Mouse (Mus musculus) stomach, embryonic 15.5 days (tissue): ENCODE data around the gene R3hcc1l. TPM values are rescaled to one million over a fixed set of nuclear protein-coding genes. Genes with fewer than 3 reads are reported as not detected.

Experiments
- ATAC-seq: fragments of 200-750 bp; cut with Nextera tagmentation; 2 replicates; pipeline ENCODE4 v1.8.0; 2017; ENCODE audit warnings: low read depth, moderate number of reproducible peaks, moderate TSS enrichment; ENCODE audit not compliant: insufficient read depth, low FRiP score
- H3K27ac ChIP-seq: fragments of 300-500 bp; sonication (generic); 2 replicates; pipeline ENCODE4 v1.5.1; 2015; ENCODE audit warnings: mild to moderate bottlenecking, inconsistent platforms
- H3K27me3 ChIP-seq: fragments of 300-500 bp; sonication (generic); replicated peaks from 2 replicates; pipeline ENCODE4 v1.6.1; 2015; ENCODE audit warnings: inconsistent platforms
- H3K36me3 ChIP-seq: fragments of 300-500 bp; sonication (generic); 2 replicates; pipeline ENCODE4 v1.6.1; 2015; ENCODE audit warnings: inconsistent platforms
- H3K4me1 ChIP-seq: fragments of 300-500 bp; sonication (generic); 2 replicates; pipeline ENCODE4 v1.6.1; 2015; ENCODE audit warnings: inconsistent platforms
- H3K4me2 ChIP-seq: fragments of 300-500 bp; sonication (generic); 2 replicates; pipeline ENCODE4 v1.6.1; 2015; ENCODE audit warnings: mild to moderate bottlenecking, inconsistent platforms
- H3K4me3 ChIP-seq: fragments of 300-500 bp; sonication (generic); replicated peaks from 2 replicates; pipeline ENCODE4 v1.5.1; 2015; ENCODE audit warnings: inconsistent platforms
- H3K9ac ChIP-seq: fragments of 300-500 bp; sonication (generic); 2 replicates; pipeline ENCODE4 v1.6.1; 2015; ENCODE audit warnings: inconsistent platforms
- H3K9me3 ChIP-seq: fragments of 300-500 bp; sonication (generic); 2 replicates; pipeline ENCODE4 v1.6.1; 2016; ENCODE audit warnings: inconsistent platforms
- WGBS: fragments of 180-500 bp; shearing (Covaris S2); methylation state at CpG from one replicate; pipeline ENCODE4 v1.1.7; 2015; 5-methylcytosine and 5-hydroxymethylcytosine counted together
- polyA plus RNA-seq: library from polyadenylated mRNA; unstranded; fragments of >200 nt; fragmentation: Nextera tagmentation; extraction: Ambion mirVana; gene quantifications from 2 replicates; pipeline ENCODE4 v1.2.1, GENCODE M21; 2015

The R3hcc1l gene
- polyA plus RNA-seq, 1 experiment from 2014 or later, result 21.7 TPM

- H3K4me3 ChIP-seq, result no peak overlapping the region
- no peak overlapping the region for H3K27ac ChIP-seq
- WGBS, result 98% methylated on average over 1 of the region's 1 CpGs
- H3K4me1 ChIP-seq, result no peaks in the 10 kb centered on the region
- H3K9me3 ChIP-seq, result no peaks in the 10 kb centered on the region
- H3K27me3 ChIP-seq, result no peaks in the 10 kb centered on the region
- no peak overlapping the region for H3K4me2 ChIP-seq
- ATAC-seq, result no peak
- no peak overlapping the region for H3K9ac ChIP-seq
- H3K36me3 ChIP-seq, result 0 out of 2 replicates have a peak, but pooled peaks cover 3% of the 10 kb centered on the region
These were observed 43.4 kb downstream of the R3hcc1l start for GRCm38 (mm10) chr19:42561991-42562390.

- no peak overlapping the region for H3K9ac ChIP-seq
- no peak for ATAC-seq
- WGBS, result 93% methylated on average over 3 of the region's 3 CpGs
- no peaks in the 10 kb centered on the region for H3K27me3 ChIP-seq
- no peak overlapping the region for H3K4me3 ChIP-seq
- no peak overlapping the region for H3K4me2 ChIP-seq
- H3K4me1 ChIP-seq, result no peaks in the 10 kb centered on the region
- H3K36me3 ChIP-seq, result 0 out of 2 replicates have a peak, but pooled peaks cover 3% of the 10 kb centered on the region
- H3K27ac ChIP-seq, result no peak overlapping the region
- no peaks in the 10 kb centered on the region for H3K9me3 ChIP-seq
These were observed 44.4 kb downstream of the R3hcc1l start for GRCm38 (mm10) chr19:42562981-42563380.

- no peak for ATAC-seq
- WGBS, result 84% methylated on average over 3 of the region's 3 CpGs
- Histone ChIP-seq H3K27ac (no peak overlapping the region), H3K27me3 (no peaks in the 10 kb centered on the region), H3K9me3 (no peaks in the 10 kb centered on the region), H3K4me2 (no peak overlapping the region), H3K4me1 (no peaks in the 10 kb centered on the region), H3K4me3 (no peak overlapping the region), H3K36me3 (0 out of 2 replicates have a peak, but pooled peaks cover 3% of the 10 kb centered on the region), H3K9ac (no peak overlapping the region)
These were observed 45.2 kb downstream of the R3hcc1l start for GRCm38 (mm10) chr19:42563726-42564270.

GRCm38 (mm10) chr19:42566283-42567019 lies 47.9 kb downstream of the R3hcc1l start:
- Histone ChIP-seq H3K4me2 (no peak overlapping the region), H3K36me3 (0 out of 2 replicates have a peak, but pooled peaks cover 3% of the 10 kb centered on the region), H3K4me1 (no peaks in the 10 kb centered on the region), H3K4me3 (no peak overlapping the region), H3K27ac (no peak overlapping the region), H3K27me3 (no peaks in the 10 kb centered on the region), H3K9ac (no peak overlapping the region), H3K9me3 (no peaks in the 10 kb centered on the region)
- no peak for ATAC-seq
- WGBS, result 89% methylated on average over 4 of the region's 4 CpGs

- ATAC-seq, result no peak
- Histone ChIP-seq H3K27ac (no peak overlapping the region), H3K9me3 (no peaks in the 10 kb centered on the region), H3K4me2 (no peak overlapping the region), H3K4me1 (no peaks in the 10 kb centered on the region), H3K9ac (no peak overlapping the region), H3K36me3 (0 out of 2 replicates have a peak, but pooled peaks cover 3% of the 10 kb centered on the region), H3K4me3 (no peak overlapping the region), H3K27me3 (no peaks in the 10 kb centered on the region)
These were observed 48.5 kb downstream of the R3hcc1l start for GRCm38 (mm10) chr19:42567020-42567419.

- H3K9ac ChIP-seq, result no peak overlapping the region
- H3K9me3 ChIP-seq, result no peaks in the 10 kb centered on the region
- no peak overlapping the region for H3K4me2 ChIP-seq
- ATAC-seq, result no peak
- no peak overlapping the region for H3K4me3 ChIP-seq
- 69% methylated on average over 2 of the region's 2 CpGs for WGBS
- no peak overlapping the region for H3K27ac ChIP-seq
- H3K36me3 ChIP-seq, result no peaks in the 10 kb centered on the region
- no peaks in the 10 kb centered on the region for H3K4me1 ChIP-seq
- H3K27me3 ChIP-seq, result no peaks in the 10 kb centered on the region
These were observed 50.5 kb downstream of the R3hcc1l start for GRCm38 (mm10) chr19:42569076-42569475.

- 81% methylated on average over 4 of the region's 4 CpGs for WGBS
These were observed 52.7 kb downstream of the R3hcc1l start for GRCm38 (mm10) chr19:42571291-42571690.

GRCm38 (mm10) chr19:42575317-42575716 lies 56.8 kb downstream of the R3hcc1l start:
- Histone ChIP-seq H3K9me3 (no peaks in the 10 kb centered on the region), H3K4me1 (no peaks in the 10 kb centered on the region), H3K36me3 (no peaks in the 10 kb centered on the region), H3K9ac (no peak overlapping the region), H3K4me3 (no peak overlapping the region), H3K27me3 (no peaks in the 10 kb centered on the region), H3K27ac (no peak overlapping the region), H3K4me2 (no peak overlapping the region)
- WGBS, result 78% methylated on average over 2 of the region's 2 CpGs
- no peak for ATAC-seq

More at GRCm38 (mm10) chr19:42571291-42571690, 52.7 kb downstream of the R3hcc1l start:
- no peak overlapping the region for H3K4me3 ChIP-seq
- no peaks in the 10 kb centered on the region for H3K4me1 ChIP-seq
- H3K36me3 ChIP-seq, result no peaks in the 10 kb centered on the region
- no peak overlapping the region for H3K9ac ChIP-seq
- no peaks in the 10 kb centered on the region for H3K9me3 ChIP-seq
- no peaks in the 10 kb centered on the region for H3K27me3 ChIP-seq
- no peak overlapping the region for H3K27ac ChIP-seq
- no peak overlapping the region for H3K4me2 ChIP-seq
- no peak for ATAC-seq

- Histone ChIP-seq H3K9me3 (no peaks in the 10 kb centered on the region), H3K4me1 (no peaks in the 10 kb centered on the region), H3K27ac (no peak overlapping the region), H3K4me3 (no peak overlapping the region), H3K36me3 (no peaks in the 10 kb centered on the region), H3K27me3 (no peaks in the 10 kb centered on the region), H3K9ac (no peak overlapping the region), H3K4me2 (no peak overlapping the region)
- ATAC-seq, result no peak
- WGBS, result 90% methylated on average over 1 of the region's 1 CpGs
These were observed 58.3 kb downstream of the R3hcc1l start for GRCm38 (mm10) chr19:42576856-42577255.

- Histone ChIP-seq H3K27me3 (no peaks in the 10 kb centered on the region), H3K4me3 (no peak overlapping the region), H3K4me1 (no peaks in the 10 kb centered on the region), H3K36me3 (peaks cover 6% of the 10 kb centered on the region; the same call in 1 of the 2 replicates), H3K4me2 (no peak overlapping the region), H3K9me3 (no peaks in the 10 kb centered on the region), H3K27ac (no peak overlapping the region), H3K9ac (no peak overlapping the region)
- WGBS, result 77% methylated on average over 4 of the region's 4 CpGs
- ATAC-seq, result no peak
These were observed 60.1 kb downstream of the R3hcc1l start for GRCm38 (mm10) chr19:42578631-42579030.

- H3K9ac ChIP-seq, result no peak overlapping the region
- no peaks in the 10 kb centered on the region for H3K27me3 ChIP-seq
- H3K27ac ChIP-seq, result no peak overlapping the region
- 42% methylated on average over 4 of the region's 4 CpGs for WGBS
- H3K4me3 ChIP-seq, result no peak overlapping the region
- no peak for ATAC-seq
- no peaks in the 10 kb centered on the region for H3K4me1 ChIP-seq
- H3K9me3 ChIP-seq, result no peaks in the 10 kb centered on the region
- no peak overlapping the region for H3K4me2 ChIP-seq
- H3K36me3 ChIP-seq, result peaks cover 10% of the 10 kb centered on the region; the same call in 1 of the 2 replicates
These were observed 62.1 kb downstream of the R3hcc1l start for GRCm38 (mm10) chr19:42580701-42581100.

- Histone ChIP-seq H3K9me3 (no peaks in the 10 kb centered on the region), H3K27ac (no peak overlapping the region), H3K4me1 (0 out of 2 replicates have a peak, but pooled peaks cover 3% of the 10 kb centered on the region), H3K4me2 (no peak overlapping the region), H3K36me3 (peaks cover 10% of the 10 kb centered on the region; the same call in 1 of the 2 replicates), H3K9ac (no peak overlapping the region), H3K4me3 (no peak overlapping the region), H3K27me3 (no peaks in the 10 kb centered on the region)
- 85% methylated on average over 13 of the region's 13 CpGs for WGBS
- no peak for ATAC-seq
These were observed 64.3 kb downstream of the R3hcc1l start for GRCm38 (mm10) chr19:42582811-42583370.
